32 mouse cellular contexts compared by ENCODE assay signal in genomic region chr9:118176687-118177086, GRCm38 (mm10).
"Had no signal": no experiment of that assay in that cellular context is flagged by ENCODE, and none has a peak within 500 bp of the region (broad histone marks: within the 10 kb centered on the region; RNA-seq: fewer than 3 reads in every experiment).

No protein-coding gene starts in this region.

- H3K9ac ChIP-seq: limb, embryonic 12.5 days; limb, embryonic 13.5 days; limb, embryonic 15.5 days; liver, embryonic 12.5 days; liver, embryonic 13.5 days; liver, embryonic 14.5 days; liver, embryonic 15.5 days; liver, postnatal 0 days; lung, embryonic 14.5 days; lung, embryonic 15.5 days; midbrain, embryonic 12.5 days; midbrain, embryonic 13.5 days; midbrain, embryonic 15.5 days; neural tube, embryonic 12.5 days had no signal

- H3K27me3 ChIP-seq: limb, embryonic 12.5 days; limb, embryonic 13.5 days; limb, embryonic 15.5 days; liver, embryonic 12.5 days; liver, embryonic 13.5 days; liver, embryonic 15.5 days; lung, embryonic 15.5 days; midbrain, embryonic 12.5 days; midbrain, embryonic 13.5 days; midbrain, embryonic 15.5 days; neural tube, embryonic 12.5 days had no signal

- ATAC-seq: liver, embryonic 12.5 days; liver, postnatal 0 days; lung, postnatal 0 days; midbrain, embryonic 13.5 days; midbrain, embryonic 15.5 days; midbrain, embryonic 16.5 days had no signal

- DNase-seq: left cerebral cortex, postnatal 4 days; liver; liver, embryonic 13.5 days; liver, postnatal 0 days; lung, adult 18-20 months; lung, adult 2 months; lung, embryonic 14.5 days; lung, postnatal 10 days; lung, postnatal 14 days; lung, postnatal 36 days; lung, postnatal 4 days; midbrain, embryonic 14.5 days had no signal

- H3K9me3 ChIP-seq: limb, embryonic 10.5 days; limb, embryonic 12.5 days; limb, embryonic 15.5 days; liver, embryonic 12.5 days; liver, embryonic 15.5 days; lung, embryonic 15.5 days; midbrain, embryonic 12.5 days; midbrain, embryonic 15.5 days had no signal

- H3K36me3 ChIP-seq: limb, embryonic 10.5 days; limb, embryonic 12.5 days; limb, embryonic 13.5 days; limb, embryonic 15.5 days; liver, embryonic 12.5 days; liver, embryonic 13.5 days; liver, embryonic 15.5 days; lung, embryonic 15.5 days; midbrain, embryonic 10.5 days; midbrain, embryonic 12.5 days; midbrain, embryonic 13.5 days; midbrain, embryonic 15.5 days; neural tube, embryonic 12.5 days had no signal

- H3K4me2 ChIP-seq: limb, embryonic 12.5 days; limb, embryonic 13.5 days; limb, embryonic 15.5 days; liver, embryonic 11.5 days; liver, embryonic 12.5 days; liver, embryonic 13.5 days; liver, embryonic 15.5 days; lung, embryonic 14.5 days; lung, embryonic 15.5 days; midbrain, embryonic 11.5 days; midbrain, embryonic 12.5 days; midbrain, embryonic 13.5 days; midbrain, embryonic 15.5 days; neural tube, embryonic 12.5 days had no signal

- H3K4me3 ChIP-seq: limb, embryonic 10.5 days; limb, embryonic 12.5 days; limb, embryonic 13.5 days; limb, embryonic 15.5 days; liver, embryonic 12.5 days; liver, embryonic 13.5 days; liver, embryonic 15.5 days; lung, embryonic 15.5 days; megakaryocyte, embryonic 14.5 days; midbrain, embryonic 10.5 days; midbrain, embryonic 12.5 days; midbrain, embryonic 13.5 days; midbrain, embryonic 15.5 days; myocyte; neural tube, embryonic 12.5 days had no signal

- H3K27ac ChIP-seq: limb, embryonic 10.5 days; limb, embryonic 12.5 days; limb, embryonic 13.5 days; limb, embryonic 15.5 days; liver, embryonic 12.5 days; liver, embryonic 13.5 days; liver, embryonic 14.5 days; liver, embryonic 15.5 days; lung, embryonic 15.5 days; macrophage; midbrain, embryonic 10.5 days; midbrain, embryonic 12.5 days; midbrain, embryonic 13.5 days; midbrain, embryonic 15.5 days; neural tube, embryonic 12.5 days had no signal

- H3K4me1 ChIP-seq: limb, embryonic 10.5 days; limb, embryonic 12.5 days; limb, embryonic 13.5 days; limb, embryonic 15.5 days; liver, embryonic 12.5 days; liver, embryonic 13.5 days; liver, embryonic 15.5 days; lung, embryonic 15.5 days; megakaryocyte, embryonic 14.5 days; midbrain, embryonic 10.5 days; midbrain, embryonic 12.5 days; midbrain, embryonic 13.5 days; midbrain, embryonic 15.5 days; neural tube, embryonic 12.5 days had no signal
